Mouse (Mus musculus): ENCODE measurements around the gene Lhx2. TPM values are rescaled to one million over a fixed set of nuclear protein-coding genes. Genes with fewer than 3 reads are reported as not detected.

The Lhx2 gene
- polyA plus RNA-seq, 1 experiment: 60.4 TPM

DNA sequence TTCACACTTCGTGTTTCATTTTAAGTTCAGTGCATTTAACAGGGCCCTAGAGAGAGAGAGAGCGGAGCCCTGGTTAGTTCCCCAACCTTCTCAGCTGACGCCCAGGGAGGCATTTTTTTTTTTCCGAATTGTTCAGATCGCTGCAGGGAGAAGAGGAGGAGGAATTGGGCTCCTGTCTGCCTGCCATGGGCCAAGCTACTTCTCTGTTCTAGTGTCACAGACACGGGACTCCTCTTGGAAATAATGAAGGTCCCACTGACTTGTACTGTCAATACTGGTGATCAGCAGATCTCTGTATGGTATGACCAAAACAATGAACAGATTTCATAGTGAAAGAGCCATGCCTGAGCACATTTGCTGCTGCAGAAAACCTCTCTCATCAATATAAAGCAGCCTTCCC is 7.3 kb downstream of the Lhx2 start:
- DNase-seq (ENCODE audit: extremely low spot score in 1 of 2, low spot score in 1 of 2): no peak

DNA sequence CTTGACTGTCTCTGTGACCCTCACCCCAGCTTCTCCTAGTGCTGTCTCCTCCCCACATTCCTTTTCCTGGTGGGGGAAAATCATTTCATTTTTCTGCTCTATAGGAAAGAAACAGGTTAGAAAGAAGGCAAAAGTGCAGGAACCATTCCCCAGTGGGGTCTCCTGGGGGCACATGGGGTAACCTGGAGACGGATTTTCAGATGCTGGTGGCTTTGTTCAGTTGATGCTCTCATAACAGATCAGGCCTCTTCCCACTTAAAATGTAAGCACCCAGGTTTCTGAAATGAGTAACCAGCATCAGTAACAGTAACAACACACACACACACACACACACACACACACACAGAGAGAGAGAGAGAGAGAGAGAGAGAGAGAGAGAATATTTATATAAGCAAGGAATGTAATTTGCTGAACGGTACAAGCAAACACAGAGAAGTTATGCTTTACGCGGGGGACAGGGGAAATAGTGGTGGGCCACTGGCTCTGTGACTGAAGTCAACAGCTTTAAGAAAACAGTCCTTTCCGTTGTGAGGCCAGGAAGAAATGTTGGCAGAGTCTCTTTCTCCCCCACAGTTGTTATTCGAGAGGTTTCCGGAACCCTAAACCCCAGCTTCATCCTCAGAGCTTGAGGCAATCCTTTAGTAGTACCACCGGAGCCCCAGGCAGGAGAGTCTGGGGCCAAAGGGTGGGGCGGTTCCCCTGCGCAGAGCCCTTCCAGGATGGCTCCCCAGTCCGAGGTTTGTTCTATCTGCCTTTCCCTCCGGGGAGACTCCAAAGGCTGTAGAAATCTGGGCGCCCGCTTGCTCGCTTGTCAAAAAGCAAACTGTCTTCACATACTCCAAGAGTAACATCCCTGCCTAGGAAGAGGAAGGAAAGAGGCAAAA is 8.0 kb downstream of the Lhx2 start:
- no peak for DNase-seq (ENCODE audit: extremely low spot score in 1 of 2, low spot score in 1 of 2)

DNA sequence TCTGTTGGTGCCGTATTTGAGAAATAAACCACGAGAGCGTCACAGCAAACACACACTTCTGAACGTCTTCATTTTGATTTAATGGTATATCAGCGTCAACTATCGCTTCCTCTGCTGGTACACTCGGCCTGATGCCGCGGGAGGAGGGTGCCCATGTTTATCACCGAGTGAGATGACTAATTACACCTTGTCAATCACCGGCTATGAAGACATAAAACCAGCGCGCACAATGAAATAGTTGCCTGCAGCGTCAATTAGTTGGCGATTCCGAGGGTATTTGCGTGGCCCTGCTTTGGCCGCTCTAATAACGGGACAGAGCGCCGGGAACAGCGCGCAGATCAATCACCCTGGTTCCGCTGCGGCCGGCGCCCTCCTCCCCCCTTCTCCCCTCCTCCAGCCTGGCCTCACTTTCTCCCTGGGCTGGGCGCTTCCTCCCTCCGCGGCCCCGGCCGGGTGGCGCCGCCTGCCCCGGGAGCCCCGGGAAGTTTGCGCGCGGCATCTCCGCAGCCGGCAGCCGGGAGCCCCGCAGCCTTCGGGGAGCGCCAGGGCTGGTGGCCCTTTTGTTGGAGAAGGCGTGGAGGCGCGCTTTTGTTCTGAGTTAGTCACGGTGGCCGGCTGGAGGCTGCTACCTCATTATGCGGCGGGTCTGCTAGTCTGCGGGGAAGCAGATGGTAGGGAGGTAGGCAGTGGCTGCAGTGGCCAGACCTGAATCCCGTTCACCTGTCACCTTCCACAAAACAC is 8.9 kb downstream of the Lhx2 start:
- peak in 1 of 2 experiments; percentile 49 for DNase-seq (ENCODE audit: extremely low spot score in 1 of 2, low spot score in 1 of 2)

DNA sequence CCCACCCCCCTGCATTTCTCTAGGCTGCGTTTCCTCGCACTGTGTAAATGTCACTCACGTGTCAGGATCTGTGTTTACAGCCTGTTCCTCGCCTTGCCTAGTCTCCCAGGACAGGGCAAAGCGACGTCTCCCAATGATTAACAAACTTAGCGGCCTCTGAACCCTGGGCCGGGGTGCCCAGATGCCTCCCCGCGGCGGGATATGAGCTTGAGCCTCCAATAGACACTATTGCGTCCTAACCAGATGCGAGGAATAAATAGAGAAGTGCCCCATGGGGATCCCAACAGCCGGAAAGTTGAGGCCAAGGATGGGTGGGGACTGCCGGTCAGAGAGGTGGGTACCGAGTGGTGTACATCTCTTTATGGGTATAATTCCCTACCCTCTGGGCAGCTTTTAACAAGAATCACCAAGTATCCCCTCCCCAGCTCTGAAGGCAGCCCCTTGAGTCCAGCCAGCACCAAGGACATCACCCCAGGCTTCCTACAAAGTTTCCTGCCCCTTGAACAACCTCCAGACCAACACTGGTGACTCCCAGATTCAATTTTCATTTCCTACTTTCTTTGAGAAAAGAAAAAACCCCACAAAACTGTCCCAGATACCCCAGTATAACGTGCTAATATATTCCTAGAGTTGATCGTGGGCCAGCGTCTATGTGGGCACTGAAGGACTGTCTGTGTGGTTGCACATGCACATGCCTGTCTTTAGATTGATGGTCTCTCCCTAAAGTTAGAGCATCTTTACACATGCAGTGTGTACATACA is 9.8 kb downstream of the Lhx2 start:
- DNase-seq (ENCODE audit: extremely low spot score in 1 of 2, low spot score in 1 of 2): no peak

DNA sequence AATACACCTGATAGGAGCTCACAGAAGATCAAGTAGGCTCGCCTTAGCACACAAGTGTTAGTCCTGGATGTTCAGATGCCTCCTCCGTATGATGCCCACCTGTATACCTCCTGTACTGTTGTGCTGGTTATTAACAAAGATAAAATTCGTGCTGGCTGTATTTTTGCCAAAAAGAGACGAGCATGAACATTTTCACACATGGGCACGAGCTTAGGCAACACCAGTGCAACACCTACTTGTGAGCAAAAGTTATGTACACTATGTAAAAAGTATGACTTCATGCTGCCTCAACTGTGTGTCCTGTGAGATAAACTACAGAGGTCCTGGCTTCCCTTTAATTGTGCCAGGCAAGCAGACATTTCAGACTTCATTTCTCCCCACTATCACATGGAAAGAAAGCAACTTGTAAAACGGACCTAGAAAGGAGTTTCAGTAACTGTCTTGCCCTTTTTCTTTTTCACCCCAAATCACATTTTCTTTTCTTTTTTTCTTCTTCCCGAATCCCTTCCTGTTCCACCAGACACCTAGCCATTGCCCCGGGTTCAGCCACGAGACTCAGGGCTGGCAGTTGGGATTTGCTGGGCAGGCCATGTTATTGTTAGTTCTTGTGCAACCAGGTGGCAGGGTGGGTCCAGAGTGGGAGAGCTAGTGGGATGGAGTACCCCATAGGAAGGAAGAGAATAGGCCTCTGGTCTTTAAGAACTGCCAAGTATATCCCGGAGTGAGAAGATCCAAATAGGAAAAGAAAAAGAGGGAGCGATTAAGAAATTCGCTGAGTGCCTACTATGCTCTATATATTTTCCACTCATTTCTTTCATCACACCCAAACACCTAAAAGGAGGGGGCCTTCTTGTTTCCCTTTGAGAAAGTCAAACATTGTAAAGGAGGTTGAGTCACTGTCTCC is 10.6 kb downstream of the Lhx2 start:
- DNase-seq (ENCODE audit: extremely low spot score in 1 of 2, low spot score in 1 of 2): no peak

DNA sequence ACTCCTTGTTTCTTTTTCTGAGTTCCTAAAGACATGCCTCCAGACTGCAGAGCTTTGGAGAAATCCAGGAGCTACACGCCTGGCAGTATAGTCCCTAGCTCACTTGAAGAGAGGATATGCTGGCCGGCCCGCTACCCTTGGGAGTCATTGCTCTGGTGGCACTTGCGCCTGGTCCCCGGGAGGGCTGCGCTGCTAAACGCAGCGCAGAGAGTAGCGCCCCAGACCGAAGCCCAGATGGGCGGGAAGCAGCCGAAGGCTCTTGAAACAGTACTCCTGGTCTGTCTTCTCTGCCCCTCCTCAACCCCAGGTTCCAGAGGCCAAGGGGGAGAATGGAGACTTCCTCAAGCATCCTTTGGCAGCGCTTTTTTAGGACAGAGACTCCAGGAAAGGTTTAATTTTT is 11.3 kb downstream of the Lhx2 start:
- DNase-seq (ENCODE audit: extremely low spot score in 1 of 2, low spot score in 1 of 2): no peak

DNA sequence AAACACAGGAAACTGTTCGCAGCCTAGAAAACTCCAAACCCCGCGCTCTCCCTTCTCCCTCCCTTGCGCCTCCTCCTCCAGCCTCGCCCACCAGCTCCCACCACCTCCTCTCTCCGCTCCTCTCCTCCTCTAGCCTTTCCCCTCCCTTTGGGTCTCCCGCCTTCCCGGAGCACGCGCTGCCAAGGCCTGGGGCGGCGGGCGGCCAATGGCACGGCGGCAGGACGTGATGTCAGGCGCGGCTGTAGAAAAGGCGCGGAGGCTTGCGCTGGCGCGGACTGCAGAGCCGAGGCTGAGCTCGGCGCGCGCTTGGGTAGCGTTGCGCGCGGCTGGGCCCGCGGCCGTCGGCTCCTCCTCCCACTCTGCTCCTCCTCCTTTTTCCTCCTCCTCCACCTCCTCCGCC is 11.7 kb downstream of the Lhx2 start:
- peak; percentile 71 to 87 for DNase-seq (ENCODE audit: extremely low spot score in 1 of 2, low spot score in 1 of 2)

DNA sequence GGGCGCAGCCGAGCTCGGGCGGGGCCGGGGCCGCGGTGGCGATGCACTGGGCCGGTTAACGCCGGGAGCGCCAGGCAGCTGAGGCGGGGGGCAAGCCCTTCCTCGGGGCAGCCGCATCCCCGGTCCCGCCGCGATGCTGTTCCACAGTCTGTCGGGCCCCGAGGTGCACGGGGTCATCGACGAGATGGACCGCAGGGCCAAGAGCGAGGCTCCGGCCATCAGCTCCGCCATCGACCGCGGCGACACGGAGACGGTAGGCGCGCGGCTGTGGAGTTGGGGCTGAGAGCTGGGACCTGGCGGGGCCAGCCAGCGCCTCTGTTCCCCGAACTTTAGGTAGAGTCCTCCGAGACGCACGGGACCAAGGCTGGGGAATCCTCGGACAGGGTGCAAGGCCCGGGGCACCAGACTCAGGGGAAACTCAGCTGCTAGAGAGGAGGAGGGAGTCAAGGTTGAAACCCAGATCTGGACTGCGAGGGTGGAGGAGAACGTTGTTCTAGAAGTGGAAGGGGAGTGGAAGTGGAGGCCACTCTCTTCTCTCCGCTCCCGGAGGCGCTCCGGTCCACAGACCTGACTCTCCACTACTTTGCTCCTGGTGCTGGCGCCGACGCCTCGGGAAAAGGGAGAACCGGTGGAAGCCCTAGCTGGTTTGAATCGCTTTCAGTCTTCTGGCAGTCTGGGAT is 12.7 kb downstream of the Lhx2 start:
- DNase-seq (ENCODE audit: extremely low spot score in 1 of 2, low spot score in 1 of 2): no peak

DNA sequence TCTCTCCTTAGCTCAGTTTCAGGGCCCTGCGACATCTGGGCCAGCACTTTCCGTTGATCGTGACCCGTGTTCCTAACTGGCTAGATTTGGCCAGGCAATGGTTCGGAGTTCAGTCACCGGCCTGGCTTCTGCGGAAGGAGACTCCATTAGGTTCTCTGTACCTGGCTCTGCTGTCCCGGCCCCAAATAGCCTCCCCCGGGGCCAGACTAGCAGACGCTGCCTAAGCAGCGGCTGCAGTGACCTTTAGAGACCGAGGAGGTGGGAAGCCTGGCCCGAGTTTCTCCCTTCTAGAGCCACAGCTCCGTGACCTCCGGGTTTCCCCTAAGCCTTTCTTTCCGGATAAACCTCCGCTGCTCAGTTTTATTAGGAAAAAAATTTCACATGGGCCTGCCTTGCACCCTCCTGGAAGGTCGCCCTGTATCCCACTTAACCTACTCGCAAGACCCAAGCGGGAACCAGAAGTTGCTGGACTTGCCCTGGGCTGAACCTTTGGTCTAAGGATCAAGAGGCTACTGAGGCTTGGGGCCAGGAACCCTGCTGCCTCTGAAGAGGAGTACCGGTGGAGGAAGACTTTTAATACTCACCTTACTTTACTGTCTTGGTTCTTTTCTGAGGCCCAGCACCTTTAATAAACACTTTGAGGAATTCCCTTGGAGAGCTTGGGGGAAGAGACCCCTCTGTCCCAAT is 13.4 kb downstream of the Lhx2 start:
- DNase-seq (ENCODE audit: extremely low spot score in 1 of 2, low spot score in 1 of 2): no peak

DNA sequence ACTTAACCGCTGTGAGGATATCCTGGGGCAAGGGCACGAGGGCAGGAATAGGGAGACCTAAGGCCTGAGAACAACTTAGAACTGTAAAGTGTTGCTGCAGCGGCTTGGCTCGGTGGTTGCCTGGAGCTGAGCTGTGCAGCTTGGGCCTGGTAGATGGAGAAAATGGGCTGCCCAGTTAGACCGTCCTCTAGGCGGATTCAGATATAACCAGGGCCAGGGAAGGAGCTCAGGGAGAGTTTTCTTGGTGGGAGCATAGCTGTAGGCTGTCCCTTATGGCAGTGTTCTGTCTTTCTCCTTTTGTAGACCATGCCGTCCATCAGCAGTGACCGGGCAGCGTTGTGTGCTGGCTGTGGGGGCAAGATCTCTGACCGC is 13.9 kb downstream of the Lhx2 start:
- no peak for DNase-seq (ENCODE audit: extremely low spot score in 1 of 2, low spot score in 1 of 2)

DNA sequence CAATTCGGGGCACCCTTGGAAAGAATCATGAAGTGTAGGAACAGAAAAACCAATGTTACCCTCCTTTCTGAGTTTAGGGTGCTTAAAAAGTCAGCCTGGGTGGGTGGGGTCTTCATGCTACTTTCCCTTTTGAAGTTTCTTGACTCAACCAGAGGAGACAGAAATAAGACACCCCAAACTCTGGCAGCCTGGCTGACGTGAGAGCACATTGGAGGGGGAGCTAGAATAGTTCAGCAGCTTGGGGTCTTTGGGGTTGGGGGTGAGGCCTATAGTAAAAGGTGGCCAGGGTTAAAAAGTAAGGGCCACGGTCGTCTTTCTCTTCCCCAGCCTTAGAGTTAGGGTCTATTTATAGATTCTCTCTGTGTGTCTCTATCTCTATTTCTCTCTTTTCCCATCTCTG is 14.6 kb downstream of the Lhx2 start:
- DNase-seq (ENCODE audit: extremely low spot score in 1 of 2, low spot score in 1 of 2): no peak

DNA sequence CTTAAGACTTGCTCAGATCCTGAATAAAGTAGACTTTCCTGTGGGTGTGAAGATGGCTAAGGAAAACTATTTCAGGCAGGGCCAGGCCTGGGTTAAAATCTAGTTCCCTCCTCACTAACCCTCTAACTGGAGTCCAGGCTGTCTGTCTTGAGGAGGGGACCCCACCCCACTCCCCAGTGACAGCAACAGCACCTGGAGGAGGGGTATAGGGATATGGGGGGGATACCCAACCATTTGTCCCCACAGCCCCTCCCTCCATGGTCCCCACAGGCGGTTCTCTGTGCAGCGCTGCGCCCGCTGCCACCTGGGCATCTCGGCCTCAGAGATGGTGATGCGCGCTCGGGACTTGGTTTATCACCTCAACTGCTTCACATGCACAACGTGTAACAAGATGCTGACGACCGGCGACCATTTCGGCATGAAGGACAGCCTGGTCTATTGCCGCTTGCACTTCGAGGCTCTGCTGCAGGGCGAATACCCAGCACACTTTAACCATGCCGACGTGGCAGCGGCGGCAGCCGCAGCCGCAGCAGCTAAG is 15.2 kb downstream of the Lhx2 start:
- DNase-seq (ENCODE audit: extremely low spot score in 1 of 2, low spot score in 1 of 2): no peak

DNA sequence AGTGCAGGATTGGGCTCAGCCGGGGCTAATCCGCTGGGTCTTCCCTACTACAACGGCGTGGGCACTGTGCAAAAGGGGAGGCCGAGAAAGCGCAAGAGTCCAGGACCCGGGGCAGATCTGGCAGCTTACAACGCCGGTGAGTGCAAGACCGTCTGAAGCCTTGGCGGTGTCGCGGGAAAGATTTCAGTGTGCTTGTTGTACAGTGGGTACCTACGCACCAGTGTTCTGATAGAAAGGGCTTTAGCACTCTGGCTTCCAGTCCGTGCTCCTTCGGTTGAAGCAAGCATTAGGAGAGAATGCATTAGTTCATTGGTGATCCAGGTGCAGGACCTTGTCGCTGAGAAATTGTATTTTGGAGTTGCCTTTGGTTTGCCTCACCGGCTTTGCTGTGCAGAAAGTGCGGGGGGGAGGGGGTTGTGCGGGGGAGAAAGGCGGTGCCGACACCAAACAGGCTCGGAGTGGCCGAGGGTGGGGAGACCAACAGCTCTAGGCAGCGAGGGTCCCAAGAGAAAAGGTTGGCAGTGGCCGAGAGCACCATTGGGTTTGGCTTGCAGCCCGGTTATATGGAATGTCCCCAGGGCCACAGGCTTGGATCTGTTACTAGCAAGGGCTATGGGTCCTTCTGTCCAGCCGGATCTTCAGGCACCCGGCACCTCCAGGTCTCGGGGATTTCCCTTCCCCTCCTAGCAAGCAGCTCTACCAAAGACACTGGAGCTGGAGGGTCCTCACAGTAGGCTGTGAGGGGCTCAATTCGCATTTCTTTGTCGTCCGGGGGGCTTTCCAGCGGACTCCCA is 15.8 kb downstream of the Lhx2 start:
- no peak for DNase-seq (ENCODE audit: extremely low spot score in 1 of 2, low spot score in 1 of 2)

DNA sequence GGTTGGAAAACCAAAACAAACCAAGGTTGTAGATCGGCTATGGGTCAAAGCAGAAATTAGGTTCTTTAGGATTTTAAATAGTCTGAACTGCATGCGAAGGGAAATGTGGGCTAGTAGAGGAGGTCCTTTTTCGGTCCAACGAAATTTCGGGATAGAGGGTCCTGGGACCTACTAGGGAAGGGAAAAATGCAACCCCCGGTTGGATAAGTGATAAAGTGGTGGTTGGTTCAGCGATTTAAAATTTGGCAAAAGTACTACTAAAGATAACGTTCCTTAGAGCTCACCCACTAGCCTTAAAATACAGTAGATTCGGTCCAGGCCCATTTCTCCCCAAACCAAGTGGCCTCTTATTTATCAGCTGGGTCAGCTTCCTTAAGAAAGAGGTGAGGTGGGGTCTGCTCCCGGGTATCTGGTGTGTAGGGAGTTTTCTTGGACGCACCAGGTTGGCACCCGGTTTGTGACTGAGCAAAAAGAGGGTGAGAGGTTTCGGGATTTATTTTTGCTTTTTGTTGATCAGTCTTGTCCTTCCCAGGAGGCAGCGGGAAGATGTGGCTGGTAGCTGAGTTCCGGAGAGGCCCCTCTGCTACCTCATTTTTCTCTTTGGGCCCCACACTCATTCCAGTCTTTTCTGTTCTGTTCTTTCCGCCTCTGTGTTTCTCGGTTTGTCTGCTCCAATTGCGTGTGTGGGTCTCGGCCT is 16.8 kb downstream of the Lhx2 start:
- no peak for DNase-seq (ENCODE audit: extremely low spot score in 1 of 2, low spot score in 1 of 2)

DNA sequence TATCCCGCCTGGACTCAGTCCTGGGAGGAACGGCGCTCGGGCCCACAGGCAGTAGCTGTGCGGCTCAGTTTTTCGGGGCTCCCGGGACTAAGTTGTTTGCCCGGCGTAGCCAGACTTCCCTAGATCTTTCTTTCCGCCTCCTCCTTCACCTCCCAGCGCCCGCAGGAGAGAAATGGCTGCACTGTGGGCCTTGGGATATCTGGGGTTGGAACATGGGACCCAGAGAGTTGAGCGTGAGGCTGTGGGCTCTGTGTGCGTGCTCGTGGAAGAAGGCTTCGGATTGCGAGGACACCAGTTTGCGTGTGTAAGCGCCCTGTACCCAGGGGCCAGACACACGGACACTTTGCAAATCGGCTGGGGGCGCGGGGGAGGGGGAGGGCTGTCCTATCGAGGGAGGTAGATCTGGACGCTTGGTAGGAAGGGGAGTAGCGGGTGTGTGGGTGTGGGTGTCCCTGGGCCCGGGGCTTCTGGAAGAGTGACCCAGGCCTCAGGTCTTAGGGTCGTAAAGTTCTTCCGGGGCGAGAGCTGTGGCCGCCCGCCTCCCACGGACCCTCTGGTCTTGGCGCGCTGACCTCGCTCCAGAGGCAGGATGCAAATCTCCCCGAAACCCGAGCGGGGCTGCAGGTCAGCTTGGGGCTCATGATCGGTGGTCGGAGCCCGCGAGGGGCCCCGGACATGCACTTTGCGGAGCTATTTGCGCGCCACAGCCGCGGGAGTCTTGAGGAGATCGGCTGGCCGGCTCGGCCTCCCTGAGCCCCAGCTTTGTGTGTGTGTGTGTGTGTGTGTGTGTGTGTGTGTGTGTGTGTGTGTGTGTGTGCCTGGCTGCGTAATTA is 17.6 kb downstream of the Lhx2 start:
- DNase-seq (ENCODE audit: extremely low spot score in 1 of 2, low spot score in 1 of 2): no peak
